Mouse (Mus musculus) intestine, embryonic 16.5 days (tissue): ENCODE results near the gene Sstr3. TPM values are rescaled to one million over a fixed set of nuclear protein-coding genes. Genes with fewer than 3 reads are reported as not detected.

ENCODE experiments used
- ATAC-seq: fragments of 200-750 bp; cut with Nextera tagmentation; 2 replicates; pipeline ENCODE4 v1.8.0; 2017; ENCODE audit warnings: moderate TSS enrichment, moderate library complexity
- H3K27ac ChIP-seq: fragments of 300-500 bp; sonication (generic); 2 replicates; pipeline ENCODE4 v1.5.1; 2014; ENCODE audit warnings: mild to moderate bottlenecking, low read length
- H3K27me3 ChIP-seq: fragments of 300-500 bp; sonication (generic); replicated peaks from 2 replicates; pipeline ENCODE4 v1.6.1; 2014; ENCODE audit warnings: low read length, control low read depth, mixed read lengths; ENCODE audit not compliant: control insufficient read depth, insufficient read depth
- H3K36me3 ChIP-seq: fragments of 300-500 bp; sonication (generic); 2 replicates; pipeline ENCODE4 v1.6.1; 2014; ENCODE audit warnings: low read length, control low read depth; ENCODE audit not compliant: control insufficient read depth, insufficient read depth
- H3K4me1 ChIP-seq: fragments of 300-500 bp; sonication (generic); 2 replicates; pipeline ENCODE4 v1.6.1; 2014; ENCODE audit warnings: low read length, control low read depth, mixed read lengths; ENCODE audit not compliant: control insufficient read depth, insufficient read depth
- H3K4me2 ChIP-seq: fragments of 300-500 bp; sonication (generic); 2 replicates; pipeline ENCODE4 v1.6.1; 2014; ENCODE audit warnings: low read depth, low read length, control low read depth
- H3K4me3 ChIP-seq: fragments of 300-500 bp; sonication (generic); 2 replicates; pipeline ENCODE4 v1.5.1; 2014; ENCODE audit warnings: mild to moderate bottlenecking, low read length
- H3K9ac ChIP-seq: fragments of 300-500 bp; sonication (generic); 2 replicates; pipeline ENCODE4 v1.6.1; 2014; ENCODE audit warnings: low read depth, low read length
- H3K9me3 ChIP-seq: fragments of 300-500 bp; sonication (generic); 2 replicates; pipeline ENCODE4 v1.6.1; 2016; ENCODE audit warnings: low read length, control low read depth; ENCODE audit not compliant: control insufficient read depth
- WGBS: fragments of 180-500 bp; shearing (Covaris S2); extraction: QIAGEN DNeasy Blood & Tissue Kit; methylation state at CpG from one replicate; pipeline ENCODE4 v1.1.7; 2014; 5-methylcytosine and 5-hydroxymethylcytosine counted together
- polyA plus RNA-seq: library from polyadenylated mRNA; unstranded; fragments of >200 nt; fragmentation: Nextera tagmentation; extraction: Ambion mirVana; gene quantifications from 2 replicates; pipeline ENCODE4 v1.2.1, GENCODE M21; 2015

The Sstr3 gene
- polyA plus RNA-seq, 1 experiment from 2014 or later: 0.23 TPM

DNA sequence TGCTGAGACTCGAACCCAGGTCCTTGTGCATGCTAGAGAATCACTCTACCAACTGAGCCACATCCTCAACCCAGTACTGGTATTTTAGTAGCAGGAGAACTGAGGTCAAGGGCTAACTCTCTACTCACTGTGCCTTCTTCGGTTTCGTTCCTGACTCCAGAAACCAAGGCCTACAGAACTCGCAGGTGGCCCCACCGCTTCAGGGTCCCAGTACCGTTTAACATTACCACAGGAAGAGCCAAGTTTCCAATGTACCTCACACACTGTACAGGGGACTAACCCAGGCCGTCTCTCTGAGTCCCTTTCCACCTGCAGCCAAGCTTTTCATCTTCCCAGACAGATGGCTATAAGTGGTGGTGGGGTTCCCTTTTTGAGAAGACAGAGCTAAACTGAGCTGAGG, 40.9 kb upstream of the Sstr3 start:
- H3K4me3 ChIP-seq: no peak overlapping the region
- H3K36me3 ChIP-seq: no peaks in the 10 kb centered on the region
- no peak for ATAC-seq
- H3K4me2 ChIP-seq: no peak overlapping the region
- WGBS: 89% methylated on average over 7 of the region's 7 CpGs
- peaks cover 8% of the 10 kb centered on the region for H3K4me1 ChIP-seq
- no peak overlapping the region for H3K27ac ChIP-seq
- no peaks in the 10 kb centered on the region for H3K27me3 ChIP-seq
- no peak overlapping the region for H3K9ac ChIP-seq
- no peaks in the 10 kb centered on the region for H3K9me3 ChIP-seq

DNA sequence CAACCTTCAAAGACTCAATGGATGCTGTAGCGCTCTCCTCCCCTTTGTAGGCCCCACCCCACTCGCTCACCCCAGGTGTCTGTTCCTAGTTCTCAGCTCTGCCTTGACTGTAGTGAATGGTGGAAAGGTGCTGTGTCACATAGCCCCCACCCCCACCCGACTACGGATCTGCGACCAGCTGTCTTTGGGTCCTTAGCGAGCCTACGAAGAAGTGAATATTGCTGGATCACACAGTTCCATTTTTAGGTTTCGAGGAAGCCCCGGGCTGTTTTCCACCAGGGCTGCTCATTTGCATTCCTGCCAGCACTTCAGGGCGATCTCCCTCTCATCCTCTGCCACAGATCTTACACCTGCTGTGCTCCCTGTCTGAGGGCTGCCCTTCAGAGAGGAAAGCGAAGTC, 38.9 kb upstream of the Sstr3 start:
- no peak overlapping the region for H3K9ac ChIP-seq
- WGBS: 33% methylated on average over 11 of the region's 11 CpGs
- H3K27ac ChIP-seq: no peak overlapping the region
- no peaks in the 10 kb centered on the region for H3K9me3 ChIP-seq
- H3K4me1 ChIP-seq: peaks cover 17% of the 10 kb centered on the region
- no peak overlapping the region for H3K4me2 ChIP-seq
- no peaks in the 10 kb centered on the region for H3K27me3 ChIP-seq
- no peak overlapping the region for H3K4me3 ChIP-seq
- no peaks in the 10 kb centered on the region for H3K36me3 ChIP-seq
- no peak for ATAC-seq

DNA sequence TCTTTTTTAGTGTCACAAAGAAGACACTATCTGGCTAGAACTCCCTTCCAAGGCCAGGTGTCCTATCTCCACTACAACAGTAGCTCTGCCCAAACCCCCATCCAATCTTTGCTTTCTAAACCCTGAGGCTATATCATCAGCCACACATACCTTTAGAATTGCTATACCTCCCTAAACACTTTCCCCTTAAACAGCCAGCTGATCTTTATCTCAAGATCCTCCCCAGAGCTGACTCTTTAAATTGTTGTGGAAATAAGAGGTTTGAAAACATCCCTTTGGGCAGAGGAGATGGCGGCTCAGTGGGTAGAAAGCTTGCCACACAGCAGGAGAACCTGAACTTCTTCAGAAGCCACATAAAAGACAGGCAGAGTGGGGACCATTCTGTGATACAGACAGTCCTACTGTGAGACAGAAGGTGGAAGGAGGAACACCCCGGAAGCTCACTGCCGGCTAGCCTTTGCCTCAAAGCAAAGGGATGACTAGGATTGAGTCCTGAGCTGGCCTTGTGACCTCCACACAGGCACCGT, 31.9 kb upstream of the Sstr3 start:
- no peak overlapping the region for H3K4me2 ChIP-seq
- 60% methylated on average over 4 of the region's 4 CpGs for WGBS

DNA sequence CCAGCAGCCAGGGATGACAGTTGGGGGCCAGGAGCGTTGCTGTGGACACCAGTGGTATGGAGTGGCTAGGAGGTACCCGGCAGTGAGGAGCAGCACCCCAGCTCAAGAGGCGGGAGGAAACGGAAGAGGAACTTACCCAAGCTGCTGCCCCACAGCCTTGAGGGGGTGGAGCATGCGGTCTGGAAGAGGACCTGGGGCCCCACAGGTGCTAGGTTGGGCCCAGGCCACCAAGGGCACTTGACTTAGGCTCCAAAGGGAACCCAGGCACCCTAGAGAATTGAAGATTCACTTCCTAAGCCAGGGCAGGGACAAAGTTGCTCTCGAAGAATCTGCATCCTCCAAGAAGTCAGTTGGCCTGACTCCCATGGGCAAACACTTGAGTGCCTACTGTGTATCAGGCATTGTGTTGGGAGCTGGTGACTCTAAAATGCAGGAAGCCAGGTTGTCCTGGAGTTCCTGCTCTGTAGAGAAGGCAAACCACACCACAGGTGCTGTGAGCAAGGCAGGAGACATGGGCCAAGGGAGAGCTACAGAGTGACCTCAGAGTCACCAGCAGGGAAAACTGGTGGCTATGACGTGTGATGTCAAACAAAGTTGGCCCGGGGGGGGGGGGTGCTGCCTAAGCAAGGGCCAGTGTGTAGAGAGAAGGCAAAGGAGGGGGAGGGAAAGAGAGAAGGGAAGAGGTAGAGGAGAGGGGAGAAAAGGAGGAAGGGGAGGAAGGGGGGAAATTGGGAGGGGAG, 28.3 kb upstream of the Sstr3 start, which contains the start of gene Rac2:
Gene Rac2 (minus strand): TSS at position 126 of the 740 bp plus-strand sequence.
- H3K27me3 ChIP-seq: no peaks in the 10 kb centered on the region
- no peak within 1 kb of the TSS; the same call in 1 of the 2 replicates for H3K27ac ChIP-seq
- no peak within 1 kb of the TSS for H3K9ac ChIP-seq
- 0 out of 2 replicates have a peak within 1 kb of the TSS, but pooled peaks have one; percentile 7 for H3K4me3 ChIP-seq
- no peak within 1 kb of the TSS for H3K4me2 ChIP-seq
- no peaks in the 10 kb centered on the region for H3K36me3 ChIP-seq
- H3K9me3 ChIP-seq: no peaks in the 10 kb centered on the region
- WGBS: 70% methylated on average over 8 of the region's 8 CpGs
- ATAC-seq: no peak
- no peaks in the 10 kb centered on the region for H3K4me1 ChIP-seq

More for the DNA sequence above, 31.9 kb upstream of the Sstr3 start:
- no peak for ATAC-seq
- Histone ChIP-seq H3K27ac (no peak overlapping the region), H3K4me3 (no peak overlapping the region), H3K27me3 (no peaks in the 10 kb centered on the region), H3K9me3 (no peaks in the 10 kb centered on the region), H3K36me3 (no peaks in the 10 kb centered on the region), H3K4me1 (peaks cover 16% of the 10 kb centered on the region), H3K9ac (no peak overlapping the region)

DNA sequence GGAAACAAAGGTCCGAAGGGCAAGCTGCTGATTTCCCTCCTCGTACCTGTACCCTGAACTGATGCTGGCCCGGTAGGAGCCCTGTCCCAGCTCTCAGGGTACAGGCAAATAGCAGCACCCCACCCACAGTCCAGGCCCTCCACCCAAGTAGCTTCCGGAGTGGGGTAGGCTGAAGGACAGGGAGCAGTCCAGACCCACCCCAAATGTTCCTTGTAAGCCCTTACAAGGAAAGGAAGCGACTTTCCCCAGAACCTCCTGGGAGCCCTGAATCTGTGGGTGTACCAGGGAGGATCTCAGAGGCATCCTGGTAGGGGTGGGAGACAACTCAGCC, 27.8 kb upstream of the Sstr3 start:
- Histone ChIP-seq H3K9ac (no peak overlapping the region), H3K27me3 (no peaks in the 10 kb centered on the region), H3K4me1 (no peaks in the 10 kb centered on the region), H3K36me3 (no peaks in the 10 kb centered on the region), H3K4me2 (no peak overlapping the region), H3K4me3 (0 out of 2 replicates have a peak overlapping the region, but pooled peaks have one; percentile 7), H3K9me3 (no peaks in the 10 kb centered on the region), H3K27ac (no peak overlapping the region; the same call in 1 of the 2 replicates)
- WGBS: 80% methylated on average over 5 of the region's 5 CpGs
- no peak for ATAC-seq

DNA sequence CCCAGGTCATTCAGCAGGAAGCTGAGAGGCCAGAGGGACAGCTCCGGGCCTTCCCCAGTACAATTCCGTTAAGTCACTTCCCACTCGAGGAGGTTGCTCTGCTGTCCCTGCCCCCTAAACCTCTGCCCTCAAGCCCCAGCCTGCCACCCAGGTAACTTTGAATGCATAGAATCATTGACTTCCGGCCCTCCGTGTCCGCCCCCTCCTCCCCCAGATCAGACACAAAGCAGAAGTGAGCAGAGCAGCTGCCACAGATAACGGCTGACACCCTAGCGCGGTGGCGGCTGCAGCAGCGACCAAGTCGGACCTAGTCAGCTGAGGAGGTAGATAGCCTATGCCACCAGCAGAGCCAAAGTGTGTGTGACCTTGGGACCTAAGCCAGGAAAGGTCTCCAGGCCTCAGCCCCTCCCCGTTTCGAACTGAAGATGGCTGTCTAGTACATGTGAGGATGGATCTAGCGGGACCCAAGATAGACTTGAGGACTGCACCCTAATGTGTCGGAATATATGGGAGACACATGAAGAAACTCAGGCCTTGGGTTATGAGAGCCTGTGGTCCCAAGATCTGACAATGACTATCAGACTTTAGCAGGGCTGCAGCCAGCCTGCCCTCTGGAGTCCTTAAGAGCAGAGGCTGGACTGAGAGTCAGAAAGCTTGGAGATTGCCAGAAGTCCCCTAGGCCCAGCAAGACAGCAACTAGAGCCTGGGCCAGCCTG, 27.2 kb upstream of the Sstr3 start:
- WGBS: 44% methylated on average over 16 of the region's 16 CpGs
- H3K9ac ChIP-seq: no peak overlapping the region
- no peaks in the 10 kb centered on the region for H3K4me1 ChIP-seq
- H3K36me3 ChIP-seq: no peaks in the 10 kb centered on the region
- no peak overlapping the region; the same call in 1 of the 2 replicates for H3K27ac ChIP-seq
- no peak overlapping the region for H3K4me2 ChIP-seq
- H3K4me3 ChIP-seq: 0 out of 2 replicates have a peak overlapping the region, but pooled peaks have one; percentile 7
- H3K9me3 ChIP-seq: no peaks in the 10 kb centered on the region
- H3K27me3 ChIP-seq: no peaks in the 10 kb centered on the region
- peak; percentile 33; the same call in 1 of the 2 replicates for ATAC-seq

DNA sequence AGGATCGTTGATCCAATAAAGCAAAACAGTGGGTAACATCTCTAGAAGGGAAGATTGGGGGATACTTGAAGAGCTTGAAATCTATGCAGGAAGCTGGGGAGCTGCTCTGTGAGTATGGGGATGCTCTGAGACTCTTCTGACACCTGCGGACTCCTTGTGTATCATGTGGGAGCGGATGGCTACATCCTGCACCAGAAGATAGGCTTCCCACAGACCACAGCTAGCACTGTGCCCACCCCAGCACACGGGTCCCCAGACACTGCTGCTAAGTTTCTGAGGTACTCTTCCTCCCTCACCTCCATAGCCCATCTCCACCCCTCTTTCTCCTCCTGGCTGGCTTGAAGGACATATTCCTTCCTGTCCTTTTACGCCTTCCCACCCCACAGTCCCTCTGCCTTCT, 25.7 kb upstream of the Sstr3 start:
- Histone ChIP-seq H3K9me3 (no peaks in the 10 kb centered on the region), H3K4me1 (no peaks in the 10 kb centered on the region), H3K27me3 (no peaks in the 10 kb centered on the region), H3K27ac (no peak overlapping the region), H3K36me3 (no peaks in the 10 kb centered on the region), H3K9ac (no peak overlapping the region), H3K4me3 (no peak overlapping the region), H3K4me2 (no peak overlapping the region)
- 92% methylated on average over 5 of the region's 5 CpGs for WGBS
- no peak for ATAC-seq

DNA sequence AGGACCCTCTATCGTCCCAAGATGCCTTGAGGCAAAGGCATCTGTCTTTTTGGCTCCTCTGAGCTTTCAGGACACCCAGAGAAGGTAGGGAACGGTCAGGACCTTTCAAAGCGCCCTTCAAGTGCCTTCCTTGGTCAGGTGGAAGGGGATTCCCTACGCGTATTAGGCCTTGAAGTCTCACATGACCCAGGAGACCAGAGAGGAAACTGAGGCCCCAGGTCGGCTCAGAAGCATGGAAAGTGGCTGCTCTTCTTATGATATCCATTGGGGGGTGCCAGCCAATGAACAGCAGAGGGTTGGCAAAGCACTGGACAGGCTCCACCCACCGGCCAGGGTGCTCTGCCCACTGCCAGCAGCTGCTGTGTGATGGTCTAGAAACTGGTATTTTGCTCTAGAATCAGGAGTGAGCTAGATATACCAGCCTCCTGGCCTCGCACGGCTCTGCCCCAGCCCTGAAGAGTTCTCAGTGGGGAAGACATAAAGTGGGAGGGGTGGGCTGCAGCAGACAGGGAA, 23.2 kb upstream of the Sstr3 start:
- Histone ChIP-seq H3K36me3 (no peaks in the 10 kb centered on the region), H3K4me2 (no peak overlapping the region), H3K9ac (no peak overlapping the region), H3K4me1 (no peaks in the 10 kb centered on the region), H3K9me3 (no peaks in the 10 kb centered on the region), H3K4me3 (no peak overlapping the region), H3K27me3 (no peaks in the 10 kb centered on the region), H3K27ac (no peak overlapping the region)
- 72% methylated on average over 9 of the region's 9 CpGs for WGBS
- ATAC-seq: no peak

DNA sequence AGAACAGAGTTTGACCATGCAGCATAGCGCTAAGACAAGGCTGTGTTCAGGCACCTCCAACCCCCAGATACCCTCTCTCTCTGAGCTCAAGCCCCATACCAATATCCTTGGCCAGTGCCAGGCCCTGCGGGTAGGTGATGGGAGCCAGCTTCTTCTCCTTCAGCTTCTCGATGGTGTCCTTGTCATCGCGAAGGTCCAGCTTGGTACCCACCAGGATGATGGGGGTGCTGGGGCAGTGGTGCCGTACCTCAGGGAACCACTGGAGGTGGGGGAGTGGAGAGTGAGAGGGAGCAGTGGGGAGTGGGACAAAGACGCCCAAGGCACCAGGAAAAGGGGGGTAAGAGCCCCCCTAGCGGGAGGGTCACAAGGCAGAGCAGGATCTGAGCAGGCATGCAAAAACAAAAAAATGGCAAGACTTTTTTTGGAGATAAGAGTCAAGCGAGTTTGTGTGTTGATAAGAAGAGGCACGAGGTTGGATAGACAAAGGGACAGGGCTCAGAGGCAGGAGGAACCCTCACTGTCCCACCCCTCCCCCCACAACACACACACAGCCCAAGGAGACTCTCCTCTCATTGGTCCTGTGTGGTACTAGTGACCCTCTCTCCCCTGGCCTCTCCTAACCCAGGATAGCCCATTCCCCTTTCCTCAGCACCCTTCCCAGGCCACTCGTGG, 20.4 kb upstream of the Sstr3 start:
- H3K27ac ChIP-seq: no peak overlapping the region
- H3K27me3 ChIP-seq: no peaks in the 10 kb centered on the region
- 67% methylated on average over 11 of the region's 11 CpGs for WGBS
- ATAC-seq: no peak
- no peak overlapping the region for H3K4me2 ChIP-seq
- no peak overlapping the region for H3K9ac ChIP-seq
- H3K36me3 ChIP-seq: no peaks in the 10 kb centered on the region
- no peaks in the 10 kb centered on the region for H3K4me1 ChIP-seq
- H3K9me3 ChIP-seq: no peaks in the 10 kb centered on the region
- no peak overlapping the region for H3K4me3 ChIP-seq
